29 mouse cellular contexts compared by ENCODE assay signal in genomic region chr17:25127681-25128080, GRCm38 (mm10). TPM values are rescaled to one million over a fixed set of nuclear protein-coding genes. Genes with fewer than 3 reads are reported as not detected.
DNase-seq lines count a peak whose midpoint lies in the region; ATAC-seq lines count a peak whose summit lies in the region.
"Had no signal": no experiment of that assay in that cellular context is flagged by ENCODE, and none has a peak within 500 bp of the region (broad histone marks: within the 10 kb centered on the region; RNA-seq: fewer than 3 reads in every experiment).

No protein-coding gene starts in this region.

- WGBS in heart, embryonic 13.5 days: 40% methylated on average over 9 of the region's 9 CpGs
- WGBS in liver, embryonic 11.5 days: 41% methylated on average over 9 of the region's 9 CpGs

- H3K4me3 ChIP-seq in heart, embryonic 13.5 days: no peak overlapping the region
- H3K4me3 ChIP-seq in liver, embryonic 11.5 days (ENCODE audit: low read depth, low read length): no peak overlapping the region
- H3K4me3 ChIP-seq: embryonic facial prominence, embryonic 13.5 days; layer of hippocampus, adult 2 months had no signal

- no peak for ATAC-seq in heart, embryonic 13.5 days (ENCODE audit: extremely low read depth, insufficient number of reproducible peaks, low FRiP score, low TSS enrichment)
- ATAC-seq in liver, embryonic 11.5 days (replicated peaks; ENCODE audit: low FRiP score): peak; percentile 13; the same call in 1 of the 2 replicates
- peak; percentile 14; the same call in 1 of the 2 replicates for ATAC-seq in megakaryocyte progenitor cell, adult 5-6 weeks (replicated peaks; ENCODE audit: poor library complexity)
- ATAC-seq: activated CD4-positive, CD25-positive, alpha-beta regulatory T cell, adult 4 months; inflammation-experienced regulatory T-cells, adult 6 months had no signal

- H3K27me3 ChIP-seq in heart, embryonic 13.5 days (replicated peaks): peaks cover 12% of the 10 kb centered on the region
- no peaks in the 10 kb centered on the region; the same call in 1 of the 2 replicates for H3K27me3 ChIP-seq in liver, embryonic 11.5 days (replicated peaks; ENCODE audit: control insufficient read depth, insufficient read depth, low read length)
- H3K27me3 ChIP-seq: embryonic facial prominence, embryonic 13.5 days had no signal

- H3K9me3 ChIP-seq in heart, embryonic 13.5 days: no peaks in the 10 kb centered on the region
- H3K9me3 ChIP-seq in liver, embryonic 11.5 days (ENCODE audit: control insufficient read depth, low read length): no peaks in the 10 kb centered on the region
- H3K9me3 ChIP-seq: embryonic facial prominence, embryonic 13.5 days; megakaryocyte, embryonic 14.5 days had no signal

- peak overlapping the region; percentile 18; the same call in 1 of the 2 replicates for H3K4me2 ChIP-seq in heart, embryonic 13.5 days
- H3K4me2 ChIP-seq in liver, embryonic 11.5 days: peak overlapping the region; percentile 44
- H3K4me2 ChIP-seq: embryonic facial prominence, embryonic 13.5 days had no signal

- peak; percentile 38 to 64 for DNase-seq in adrenal gland, adult (ENCODE audit: inconsistent age in 2 of 2, low spot score in 1 of 2)
- DNase-seq in adrenal gland, postnatal 25 days: no peak
- no peak for DNase-seq in heart, adult 9 months (ENCODE audit: low spot score in 2 of 2)
- DNase-seq in liver, embryonic 11.5 days (ENCODE audit: low spot score): no peak
- DNase-seq in gastrocnemius, postnatal 25 days: no peak
- DNase-seq in right cerebral cortex, postnatal 14 days: no peak
- DNase-seq: cerebellum, adult 11 months; cerebellum, postnatal 10 days; kidney, adult 8-10 months; kidney, postnatal 14 days; layer of hippocampus, postnatal 36 days; lung, postnatal 10 days; right cerebral cortex, postnatal 4 days; thymus, postnatal 14 days had no signal

- peaks cover 15% of the 10 kb centered on the region for H3K4me1 ChIP-seq in heart, embryonic 13.5 days
- peaks cover 16% of the 10 kb centered on the region for H3K4me1 ChIP-seq in liver, embryonic 11.5 days (replicated peaks; ENCODE audit: control insufficient read depth, insufficient read depth, low read length)
- H3K4me1 ChIP-seq: embryonic facial prominence, embryonic 13.5 days had no signal

- no peak overlapping the region for H3K9ac ChIP-seq in heart, embryonic 13.5 days
- peak overlapping the region; percentile 43 for H3K9ac ChIP-seq in liver, embryonic 11.5 days (ENCODE audit: low read depth, low read length)
- H3K9ac ChIP-seq: embryonic facial prominence, embryonic 13.5 days had no signal

- 0 out of 2 replicates have a peak overlapping the region, but pooled peaks have one; percentile 10 for H3K27ac ChIP-seq in heart, embryonic 13.5 days (replicated peaks)
- H3K27ac ChIP-seq in liver, embryonic 11.5 days (ENCODE audit: low read depth, low read length): peak overlapping the region; percentile 87
- H3K27ac ChIP-seq: embryonic facial prominence, embryonic 13.5 days; layer of hippocampus, adult 2 months; stomach, postnatal 0 days had no signal

- no peaks in the 10 kb centered on the region for H3K36me3 ChIP-seq in heart, embryonic 13.5 days
- H3K36me3 ChIP-seq in liver, embryonic 11.5 days (ENCODE audit: control insufficient read depth, insufficient read depth, low read length): no peaks in the 10 kb centered on the region
- H3K36me3 ChIP-seq: embryonic facial prominence, embryonic 13.5 days had no signal

RNA-seq across cellular contexts. Expression of gene Clcn7, which starts 5.5 kb away (rescaled TPM):
- total RNA-seq in adrenal gland, postnatal 25 days (2021): 28.9 and 42.3 TPM in 2 replicates
- 15.7 and 17.9 TPM in 2 replicates for polyA plus RNA-seq in heart, embryonic 13.5 days (2015; fragmentation: Nextera tagmentation; extraction: Ambion mirVana)
- polyA plus RNA-seq in liver, embryonic 11.5 days (2014; fragmentation: Nextera tagmentation; extraction: Ambion mirVana): 18.7 and 19.7 TPM in 2 replicates
- 7.3 and 7.8 TPM in 2 replicates for total RNA-seq in megakaryocyte progenitor cell, adult 5-6 weeks (2015)
- 8.1 and 9.6 TPM in 2 replicates for total RNA-seq in megakaryocyte progenitor cell, adult 5-6 weeks (2017)
- 10 to 100 TPM; 11.7 to 13.1 TPM for total RNA-seq in gastrocnemius, postnatal 25 days (2021)

RNA-seq across cellular contexts. Expression of gene Ptx4, which starts 7.1 kb away (rescaled TPM):
- total RNA-seq in adrenal gland, postnatal 25 days (2021): not detected in 2 replicates
- polyA plus RNA-seq in heart, embryonic 13.5 days (2015; fragmentation: Nextera tagmentation; extraction: Ambion mirVana): 0.11 and 0.15 TPM in 2 replicates
- not detected in 2 replicates for polyA plus RNA-seq in liver, embryonic 11.5 days (2014; fragmentation: Nextera tagmentation; extraction: Ambion mirVana)
- total RNA-seq in megakaryocyte progenitor cell, adult 5-6 weeks (2015): not detected in 2 replicates
- not detected in 2 replicates for total RNA-seq in megakaryocyte progenitor cell, adult 5-6 weeks (2017)
- 1 to 10 TPM; 4.4 to 6.6 TPM for total RNA-seq in gastrocnemius, postnatal 25 days (2021)
- total RNA-seq: ES-E14; liver, adult 2 months; midbrain, postnatal 0 days; neutrophil, adult 5-6 weeks had no signal
- polyA plus RNA-seq: activated CD4-positive, CD25-positive, alpha-beta regulatory T cell, adult 4 months; hindbrain, embryonic 11.5 days; inflammation-experienced regulatory T-cells, adult 6 months; liver, adult 2 months had no signal

RNA-seq across cellular contexts. Expression of gene Telo2, which starts 11.9 kb away (rescaled TPM):
- 26.3 and 27.2 TPM in 2 replicates for total RNA-seq in adrenal gland, postnatal 25 days (2021)
- 25.1 and 29.0 TPM in 2 replicates for polyA plus RNA-seq in heart, embryonic 13.5 days (2015; fragmentation: Nextera tagmentation; extraction: Ambion mirVana)
- polyA plus RNA-seq in liver, embryonic 11.5 days (2014; fragmentation: Nextera tagmentation; extraction: Ambion mirVana): 46.2 and 49.6 TPM in 2 replicates
- total RNA-seq in megakaryocyte progenitor cell, adult 5-6 weeks (2015): 15.5 and 31.2 TPM in 2 replicates
- total RNA-seq in megakaryocyte progenitor cell, adult 5-6 weeks (2017): 28.8 and 35.5 TPM in 2 replicates
- total RNA-seq in gastrocnemius, postnatal 25 days (2021): 1 to 10 TPM; 5.8 to 5.9 TPM

RNA-seq across cellular contexts. Expression of gene Ccdc154, which starts 34.6 kb away (rescaled TPM):
- 0.15 TPM in 1 of 2 replicates, not detected in the other for total RNA-seq in adrenal gland, postnatal 25 days (2021)
- polyA plus RNA-seq in heart, embryonic 13.5 days (2015; fragmentation: Nextera tagmentation; extraction: Ambion mirVana): not detected in 2 replicates
- 0.11 and 0.14 TPM in 2 replicates for polyA plus RNA-seq in liver, embryonic 11.5 days (2014; fragmentation: Nextera tagmentation; extraction: Ambion mirVana)
- total RNA-seq in megakaryocyte progenitor cell, adult 5-6 weeks (2015): not detected in 2 replicates
- total RNA-seq in megakaryocyte progenitor cell, adult 5-6 weeks (2017): 0.14 TPM in 1 of 2 replicates, not detected in the other
- total RNA-seq in gastrocnemius, postnatal 25 days (2021): not detected
- total RNA-seq: gastrocnemius, adult 18-20 months; liver, adult 2 months; midbrain, postnatal 0 days had no signal
- polyA plus RNA-seq: activated CD4-positive, CD25-positive, alpha-beta regulatory T cell, adult 4 months; embryonic facial prominence, embryonic 13.5 days; heart, postnatal 0 days; hindbrain, embryonic 11.5 days; inflammation-experienced regulatory T-cells, adult 6 months; midbrain, postnatal 0 days had no signal

RNA-seq across cellular contexts. Expression of gene Tmem204, which starts 44.3 kb away (rescaled TPM):
- total RNA-seq in adrenal gland, postnatal 25 days (2021): 27.7 and 31.5 TPM in 2 replicates
- polyA plus RNA-seq in heart, embryonic 13.5 days (2015; fragmentation: Nextera tagmentation; extraction: Ambion mirVana): 18.0 and 19.4 TPM in 2 replicates
- 8.5 and 10.1 TPM in 2 replicates for polyA plus RNA-seq in liver, embryonic 11.5 days (2014; fragmentation: Nextera tagmentation; extraction: Ambion mirVana)
- total RNA-seq in megakaryocyte progenitor cell, adult 5-6 weeks (2015): not detected in 2 replicates
- not detected in 2 replicates for total RNA-seq in megakaryocyte progenitor cell, adult 5-6 weeks (2017)
- 10 to 100 TPM in 1 of 2 experiments, 1 to 10 TPM in 1; 9.4 to 11.0 TPM for total RNA-seq in gastrocnemius, postnatal 25 days (2021)
- total RNA-seq: neutrophil, adult 5-6 weeks had no signal

Comparison
In these comparisons a context has a peak if more than half of its experiments do, and no peak if none do; other contexts are left out.
1. DNase-seq: peak in adrenal gland, adult (2 of 2); none in adrenal gland, postnatal 25 days (single experiment), heart, adult 9 months (0 of 2), liver, embryonic 11.5 days (single experiment), gastrocnemius, postnatal 25 days (single experiment) and right cerebral cortex, postnatal 14 days (single experiment).